Mouse (Mus musculus) spleen, adult 2 months (tissue): Measurements from ENCODE around the gene Epb41l1.

ENCODE experiments used
- CTCF ChIP-seq: fragments of 200-500 bp; IDR thresholded peaks from 2 replicates; pipeline ENCODE4 v1.5.1; 2011; ENCODE audit warnings: mild to moderate bottlenecking, inconsistent platforms; ENCODE audit not compliant: insufficient read depth, insufficient read length, insufficient replicate concordance; ENCODE audit errors: extremely low read depth
- POLR2A ChIP-seq: fragments of 200-500 bp; IDR thresholded peaks from 2 replicates; pipeline ENCODE4 v1.6.1; 2011; ENCODE audit warnings: low read depth, low read length, inconsistent platforms

- TF ChIP-seq CTCF, result no peak
- TF ChIP-seq POLR2A, result no peak
These were observed 19.4 kb upstream of the Epb41l1 start for GRCm38 (mm10) chr2:156401331-156401730.
